16 mouse cellular contexts compared by ENCODE assay signal in genomic region chr1:42705811-42706160, GRCm38 (mm10). TPM values are rescaled to one million over a fixed set of nuclear protein-coding genes. Genes with fewer than 3 reads are reported as not detected.
DNase-seq lines count a peak whose midpoint lies in the region; ATAC-seq and TF ChIP-seq lines count a peak whose summit lies in the region.
"Had no signal": no experiment of that assay in that cellular context is flagged by ENCODE, and none has a peak within 500 bp of the region (broad histone marks: within the 10 kb centered on the region; RNA-seq: fewer than 3 reads in every experiment).

No protein-coding gene starts in this region.

- TF ChIP-seq CTCF in kidney, postnatal 0 days (IDR thresholded peaks at IDR 0.05; ENCODE audit: low read depth): no peak

- H3K36me3 ChIP-seq in kidney, postnatal 0 days (ENCODE audit: insufficient read depth, low read length): no peaks in the 10 kb centered on the region
- H3K36me3 ChIP-seq in forebrain, embryonic 12.5 days (replicated peaks): peaks cover 19% of the 10 kb centered on the region; the same call in 1 of the 2 replicates
- no peaks in the 10 kb centered on the region for H3K36me3 ChIP-seq in hindbrain, embryonic 15.5 days
- no peaks in the 10 kb centered on the region for H3K36me3 ChIP-seq in neural tube, embryonic 12.5 days
- H3K36me3 ChIP-seq: limb, embryonic 15.5 days had no signal

- H3K4me1 ChIP-seq in kidney, postnatal 0 days (replicated peaks; ENCODE audit: insufficient read depth, low read length): no peaks in the 10 kb centered on the region
- peaks cover 85% of the 10 kb centered on the region for H3K4me1 ChIP-seq in forebrain, embryonic 12.5 days
- peaks cover 54% of the 10 kb centered on the region for H3K4me1 ChIP-seq in hindbrain, embryonic 15.5 days (replicated peaks)
- H3K4me1 ChIP-seq in neural tube, embryonic 12.5 days: peaks cover 65% of the 10 kb centered on the region

- no peak overlapping the region for H3K4me3 ChIP-seq in kidney, postnatal 0 days (replicated peaks; ENCODE audit: low read depth, low read length)
- peak overlapping the region; percentile 27 for H3K4me3 ChIP-seq in forebrain, embryonic 12.5 days (replicated peaks)
- H3K4me3 ChIP-seq in hindbrain, embryonic 15.5 days: no peak overlapping the region
- H3K4me3 ChIP-seq in neural tube, embryonic 12.5 days: no peak overlapping the region
- H3K4me3 ChIP-seq: limb, embryonic 15.5 days had no signal

- DNase-seq in kidney, postnatal 0 days (ENCODE audit: low spot score): no peak
- no peak for DNase-seq in kidney, postnatal 25 days
- no peak for DNase-seq in heart, postnatal 36 days
- no peak for DNase-seq in adrenal gland, adult 2 months
- DNase-seq in left cerebral cortex, adult 8-10 months (ENCODE audit: low spot score in 2 of 2): no peak
- DNase-seq: adrenal gland, postnatal 36 days; B cell, adult 2 months; heart, postnatal 10 days; lung, adult 2 months; right cerebral cortex, postnatal 25 days; thymus, postnatal 36 days had no signal

- H3K4me2 ChIP-seq in kidney, postnatal 0 days (ENCODE audit: low read length): no peak overlapping the region
- peak overlapping the region; percentile 72 for H3K4me2 ChIP-seq in forebrain, embryonic 12.5 days
- peak overlapping the region; percentile 58 for H3K4me2 ChIP-seq in hindbrain, embryonic 15.5 days
- peak overlapping the region; percentile 72 for H3K4me2 ChIP-seq in neural tube, embryonic 12.5 days (replicated peaks)
- H3K4me2 ChIP-seq: limb, embryonic 15.5 days had no signal

- ATAC-seq in kidney, postnatal 0 days (replicated peaks; ENCODE audit: low FRiP score, low read depth): no peak
- no peak for ATAC-seq in forebrain, embryonic 12.5 days (ENCODE audit: low FRiP score)
- no peak for ATAC-seq in hindbrain, embryonic 15.5 days (ENCODE audit: low FRiP score, low read depth)
- ATAC-seq in neural tube, embryonic 12.5 days (ENCODE audit: low FRiP score, low read depth): no peak

- peak overlapping the region; percentile 80; the same call in 1 of the 2 replicates for H3K27ac ChIP-seq in kidney, postnatal 0 days
- H3K27ac ChIP-seq in forebrain, embryonic 12.5 days: peak overlapping the region; percentile 84
- peak overlapping the region; percentile 50; the same call in 1 of the 2 replicates for H3K27ac ChIP-seq in hindbrain, embryonic 15.5 days (replicated peaks)
- H3K27ac ChIP-seq in neural tube, embryonic 12.5 days: no peak overlapping the region
- H3K27ac ChIP-seq: limb, embryonic 15.5 days had no signal

- intact Hi-C loops in heart, postnatal 36 days (cut with DNase I): no loop called here

- 7% methylated on average over 8 of the region's 8 CpGs for WGBS in kidney, postnatal 0 days
- WGBS in forebrain, embryonic 12.5 days: 4% methylated on average over 8 of the region's 8 CpGs
- WGBS in hindbrain, embryonic 15.5 days: 20% methylated on average over 8 of the region's 8 CpGs
- 1% methylated on average over 8 of the region's 8 CpGs for WGBS in neural tube, embryonic 12.5 days

- no peaks in the 10 kb centered on the region for H3K9me3 ChIP-seq in kidney, postnatal 0 days (replicated peaks; ENCODE audit: low read length)
- no peaks in the 10 kb centered on the region for H3K9me3 ChIP-seq in forebrain, embryonic 12.5 days
- H3K9me3 ChIP-seq in hindbrain, embryonic 15.5 days: no peaks in the 10 kb centered on the region
- H3K9me3 ChIP-seq in neural tube, embryonic 12.5 days: no peaks in the 10 kb centered on the region
- H3K9me3 ChIP-seq: limb, embryonic 15.5 days had no signal

- no peak overlapping the region for H3K9ac ChIP-seq in kidney, postnatal 0 days (ENCODE audit: low read depth, low read length)
- peak overlapping the region; percentile 56 for H3K9ac ChIP-seq in forebrain, embryonic 12.5 days
- H3K9ac ChIP-seq in hindbrain, embryonic 15.5 days: no peak overlapping the region
- peak overlapping the region; percentile 10; the same call in 1 of the 2 replicates for H3K9ac ChIP-seq in neural tube, embryonic 12.5 days
- H3K9ac ChIP-seq: limb, embryonic 15.5 days had no signal

- peaks cover 69% of the 10 kb centered on the region for H3K27me3 ChIP-seq in kidney, postnatal 0 days (ENCODE audit: insufficient read depth, low read length)
- H3K27me3 ChIP-seq in forebrain, embryonic 12.5 days: peaks cover 22% of the 10 kb centered on the region
- H3K27me3 ChIP-seq in hindbrain, embryonic 15.5 days: no peaks in the 10 kb centered on the region
- peaks cover 27% of the 10 kb centered on the region for H3K27me3 ChIP-seq in neural tube, embryonic 12.5 days (replicated peaks)

RNA-seq across cellular contexts. Expression of gene Pou3f3, which starts 10.2 kb away (rescaled TPM):
- 12.4 and 13.2 TPM in 2 replicates for polyA plus RNA-seq in kidney, postnatal 0 days (2015; fragmentation: Nextera tagmentation; extraction: Ambion mirVana)
- 38.2 and 46.0 TPM in 2 replicates for polyA plus RNA-seq in forebrain, embryonic 12.5 days (2016; fragmentation: Nextera tagmentation; extraction: Ambion mirVana)
- polyA plus RNA-seq in hindbrain, embryonic 15.5 days (2015; fragmentation: Nextera tagmentation; extraction: Ambion mirVana): 11.0 and 16.4 TPM in 2 replicates
- 17.2 and 17.8 TPM in 2 replicates for polyA plus RNA-seq in neural tube, embryonic 12.5 days (2016; fragmentation: Nextera tagmentation; extraction: Ambion mirVana)
- total RNA-seq in heart, postnatal 36 days (2021): not detected
- total RNA-seq in adrenal gland, adult 2 months (2021): not detected
- 0.02 TPM in 2 replicates for polyA plus RNA-seq in adrenal gland, adult 2 months (2012; rRNA removed)
- 10 to 100 TPM; 47.4 to 53.3 (median 51.4) TPM for total RNA-seq in left cerebral cortex, adult 8-10 months (2022)
- total RNA-seq: heart, postnatal 10 days; megakaryocyte-erythroid progenitor cell, adult 5-6 weeks had no signal

Comparison
In these comparisons a context has a peak if more than half of its experiments do, and no peak if none do; other contexts are left out.
1. H3K9ac ChIP-seq: peak in forebrain, embryonic 12.5 days (single experiment) and neural tube, embryonic 12.5 days (single experiment); none in kidney, postnatal 0 days (single experiment) and hindbrain, embryonic 15.5 days (single experiment).
2. RNA of gene Pou3f3, which starts 10.2 kb away (polyA plus RNA-seq): 38.2 to 46.0 TPM in forebrain, embryonic 12.5 days, 17.2 to 17.8 TPM in neural tube, embryonic 12.5 days, 12.4 to 13.2 TPM in kidney, postnatal 0 days and 11.0 to 16.4 TPM in hindbrain, embryonic 15.5 days; 0.02 TPM in adrenal gland, adult 2 months; every median in the first group is over 10 times any median in the second.